Mouse (Mus musculus): Measurements from ENCODE around the gene Auts2.
A peak's percentile ranks its signal among the peaks of the same experiment; 100 is the strongest.

DNA sequence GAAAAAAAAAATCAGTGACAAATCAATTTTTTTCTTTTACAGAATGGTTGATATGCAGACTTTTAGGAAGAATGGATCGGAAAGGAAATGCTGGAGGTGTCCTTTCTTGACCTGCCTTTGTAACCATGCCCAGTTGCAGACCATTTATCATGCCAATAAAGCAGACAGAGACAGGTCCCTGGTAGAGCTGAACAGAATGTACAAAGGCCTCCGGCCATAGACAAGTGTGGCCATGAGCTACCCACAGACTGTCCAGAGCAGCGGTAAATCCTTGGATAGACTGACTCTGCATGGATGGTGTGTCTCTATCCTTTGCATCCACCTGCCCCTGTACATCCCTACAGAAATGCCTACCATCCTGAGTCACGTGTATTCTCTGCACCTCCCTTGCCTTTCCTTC, 100.2 kb downstream of the Auts2 start:
- TF ChIP-seq CTCF (IDR thresholded peaks at IDR 0.05) (no peak), EP300 (IDR thresholded peaks at IDR 0.05; ENCODE audit: insufficient read depth, low read depth, low read length) (0 out of 2 replicates have a peak, but pooled peaks have one; percentile 15), POLR2A (IDR thresholded peaks at IDR 0.05; ENCODE audit: insufficient read depth, low read depth, low read length) (no peak)

Data from heart, adult 2 months (tissue).